Mouse (Mus musculus) intestine, embryonic 14.5 days (tissue): ENCODE data around the gene Tinf2. TPM values are rescaled to one million over a fixed set of nuclear protein-coding genes. Genes with fewer than 3 reads are reported as not detected.
A peak's percentile ranks its signal among the peaks of the same experiment; 100 is the strongest.

Source experiments
- ATAC-seq: fragments of 200-750 bp; cut with Nextera tagmentation; replicated peaks from 2 replicates; pipeline ENCODE4 v1.8.0; 2017; ENCODE audit warnings: low read depth, moderate number of reproducible peaks, moderate TSS enrichment, moderate library complexity; ENCODE audit not compliant: low FRiP score, low TSS enrichment
- DNase-seq: peaks from one replicate; pipeline ENCODE4 v3.0.0-alpha.2; 2018; ENCODE audit warnings: low spot score
- H3K27ac ChIP-seq: fragments of 300-500 bp; sonication (generic); 2 replicates; pipeline ENCODE4 v1.5.1; 2014; ENCODE audit warnings: low read depth, mild to moderate bottlenecking, control low read depth
- H3K27me3 ChIP-seq: fragments of 300-500 bp; sonication (generic); replicated peaks from 2 replicates; pipeline ENCODE4 v1.6.1; 2014; ENCODE audit warnings: low read length, control low read depth; ENCODE audit not compliant: control insufficient read depth, insufficient read depth
- H3K36me3 ChIP-seq: fragments of 300-500 bp; sonication (generic); 2 replicates; pipeline ENCODE4 v1.6.1; 2014; ENCODE audit warnings: low read length, control low read depth; ENCODE audit not compliant: control insufficient read depth, insufficient read depth
- H3K4me1 ChIP-seq: fragments of 300-500 bp; sonication (generic); replicated peaks from 2 replicates; pipeline ENCODE4 v1.6.1; 2014; ENCODE audit warnings: low read length, control low read depth, mixed read lengths; ENCODE audit not compliant: control insufficient read depth, insufficient read depth
- H3K4me2 ChIP-seq: fragments of 300-500 bp; sonication (generic); 2 replicates; pipeline ENCODE4 v1.6.1; 2014; ENCODE audit warnings: low read length
- H3K4me3 ChIP-seq: fragments of 300-500 bp; sonication (generic); 2 replicates; pipeline ENCODE4 v1.5.1; 2014; ENCODE audit warnings: low read depth, low read length, control low read depth, mixed read lengths
- H3K9ac ChIP-seq: fragments of 300-500 bp; sonication (generic); 2 replicates; pipeline ENCODE4 v1.6.1; 2014; ENCODE audit warnings: mild to moderate bottlenecking, low read length
- H3K9me3 ChIP-seq: fragments of 300-500 bp; sonication (generic); 2 replicates; pipeline ENCODE4 v1.6.1; 2016; ENCODE audit warnings: low read length, control low read depth; ENCODE audit not compliant: control insufficient read depth
- WGBS: fragments of 180-500 bp; shearing (Covaris S2); extraction: QIAGEN DNeasy Blood & Tissue Kit; methylation state at CpG from one replicate; pipeline ENCODE4 v1.1.7; 2014; 5-methylcytosine and 5-hydroxymethylcytosine counted together
- polyA plus RNA-seq: library from polyadenylated mRNA; unstranded; fragments of >200 nt; fragmentation: Nextera tagmentation; extraction: Ambion mirVana; gene quantifications from 2 replicates; pipeline ENCODE4 v1.2.1, GENCODE M21; 2014

The Tinf2 gene
- polyA plus RNA-seq, result 46.4 and 49.1 TPM in 2 replicates

DNA sequence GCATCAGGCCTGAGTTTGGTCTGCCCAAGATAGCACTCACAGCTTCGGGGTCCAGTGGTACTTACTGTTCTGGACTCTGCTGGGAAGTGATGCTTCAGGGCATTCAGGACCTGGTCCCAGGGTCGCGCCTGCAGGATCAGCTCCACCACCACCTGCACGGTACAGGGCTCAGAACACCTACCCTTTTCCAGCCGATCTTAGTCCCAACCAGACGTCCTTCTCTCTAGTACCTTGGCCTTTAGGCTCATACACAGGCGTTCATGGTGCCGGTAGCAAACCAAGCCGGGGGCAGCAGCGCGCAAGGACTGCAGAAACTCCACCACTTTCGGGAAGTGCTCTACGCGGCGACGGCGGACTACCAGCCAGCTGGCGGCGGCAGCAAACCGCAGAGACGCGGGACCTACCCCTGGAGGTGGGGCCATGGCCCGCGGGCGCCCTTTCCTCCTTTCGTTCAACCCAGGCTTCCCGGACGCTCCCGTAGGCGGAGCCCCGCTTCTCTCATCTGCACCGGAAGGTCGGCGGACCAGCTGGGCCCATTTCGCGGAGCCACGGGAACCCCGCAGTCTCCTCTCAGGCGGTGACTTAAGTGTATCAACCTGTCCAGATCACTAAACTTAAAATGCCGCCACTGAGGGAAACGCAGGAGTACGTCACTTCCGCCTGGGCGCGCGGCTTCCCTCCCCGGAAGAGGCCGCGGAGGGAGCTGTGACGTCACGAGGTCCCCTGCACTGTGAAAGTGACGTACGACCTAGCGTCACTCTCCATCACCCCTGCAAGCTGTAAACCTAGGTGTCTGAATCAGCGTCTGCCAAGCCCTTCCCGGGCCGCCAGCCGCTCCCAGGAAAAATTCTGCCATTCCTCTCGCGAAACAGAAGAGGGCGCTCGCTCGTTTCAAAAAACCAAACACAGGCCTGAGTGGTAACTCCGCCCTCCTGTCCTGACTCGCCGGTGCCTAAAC, at the start of gene Tinf2:
Tinf2 (minus strand) TSS at position 661 of the 958 bp plus-strand sequence.
- ATAC-seq (peak; percentile 98), DNase-seq (peak; percentile 98)
- Histone ChIP-seq H3K27me3 (no peaks in the 10 kb centered on the region), H3K36me3 (peaks cover 42% of the 10 kb centered on the region), H3K4me2 (peak within 1 kb of the TSS; percentile 62), H3K27ac (peak within 1 kb of the TSS; percentile 81), H3K4me1 (peaks cover 8% of the 10 kb centered on the region; the same call in 1 of the 2 replicates), H3K4me3 (peak within 1 kb of the TSS; percentile 76), H3K9me3 (no peaks in the 10 kb centered on the region), H3K9ac (peak within 1 kb of the TSS; percentile 63)
- under 1% methylated on average over 64 of the region's 66 CpGs for WGBS

DNA sequence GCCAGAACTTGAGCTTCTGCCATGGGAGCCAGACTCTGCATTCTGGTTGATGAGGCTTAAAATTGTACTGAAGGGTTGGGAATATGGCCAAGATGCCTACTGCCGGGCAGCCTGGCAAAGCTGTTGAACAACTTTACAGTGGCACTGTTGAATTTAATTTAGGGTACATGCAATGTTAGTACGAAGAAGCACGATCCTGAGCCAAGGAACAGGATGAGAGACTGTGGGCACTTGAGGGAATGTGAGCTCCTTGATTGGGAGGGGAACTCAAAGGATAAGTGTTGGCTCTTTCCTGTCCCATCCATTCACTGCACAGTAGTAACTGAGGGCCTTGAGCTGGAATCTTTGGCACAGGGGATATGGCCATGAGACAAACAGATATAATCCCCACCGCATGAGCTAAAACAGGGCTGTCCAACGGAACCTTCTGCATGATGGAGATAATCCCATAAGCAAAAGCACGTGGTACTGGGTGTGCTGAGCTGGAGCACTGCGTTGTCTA, 49.0 kb upstream of the Tinf2 start:
- H3K4me2 ChIP-seq, result no peak overlapping the region
- 83% methylated on average over 7 of the region's 7 CpGs for WGBS

DNA sequence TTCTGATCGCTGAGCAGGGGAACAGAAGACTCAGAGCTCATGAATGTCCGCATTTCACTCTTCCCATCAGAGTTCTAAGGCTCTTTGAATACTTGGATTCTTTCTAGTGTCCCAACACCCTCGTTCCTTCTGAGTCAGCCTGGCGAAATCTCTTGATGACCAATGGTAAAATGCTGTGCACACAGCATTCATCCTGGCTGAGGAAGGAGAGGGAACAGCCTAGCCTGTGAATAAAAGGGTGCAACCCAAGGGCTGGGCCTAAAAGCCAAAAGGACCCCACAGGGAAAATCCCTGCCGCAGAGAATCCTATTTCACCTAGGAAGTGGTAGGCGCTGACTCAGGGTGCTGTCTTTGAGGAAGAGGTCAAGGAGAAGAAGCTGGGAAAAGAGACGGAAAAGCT, 48.5 kb upstream of the Tinf2 start:
- no peaks in the 10 kb centered on the region for H3K4me1 ChIP-seq
- no peak overlapping the region for H3K9ac ChIP-seq
- no peaks in the 10 kb centered on the region for H3K9me3 ChIP-seq
- no peak overlapping the region for H3K4me3 ChIP-seq
- WGBS, result 83% methylated on average over 7 of the region's 7 CpGs
- H3K4me2 ChIP-seq, result no peak overlapping the region
- DNase-seq (no peak), ATAC-seq (no peak)
- no peak overlapping the region for H3K27ac ChIP-seq
- H3K27me3 ChIP-seq, result no peaks in the 10 kb centered on the region
- H3K36me3 ChIP-seq, result no peaks in the 10 kb centered on the region

More for the DNA sequence above, 49.0 kb upstream of the Tinf2 start:
- H3K27me3 ChIP-seq, result no peaks in the 10 kb centered on the region
- ATAC-seq (no peak), DNase-seq (no peak)
- H3K9me3 ChIP-seq, result no peaks in the 10 kb centered on the region
- no peak overlapping the region for H3K9ac ChIP-seq
- no peaks in the 10 kb centered on the region for H3K4me1 ChIP-seq
- no peaks in the 10 kb centered on the region for H3K36me3 ChIP-seq
- H3K27ac ChIP-seq, result no peak overlapping the region
- H3K4me3 ChIP-seq, result no peak overlapping the region

DNA sequence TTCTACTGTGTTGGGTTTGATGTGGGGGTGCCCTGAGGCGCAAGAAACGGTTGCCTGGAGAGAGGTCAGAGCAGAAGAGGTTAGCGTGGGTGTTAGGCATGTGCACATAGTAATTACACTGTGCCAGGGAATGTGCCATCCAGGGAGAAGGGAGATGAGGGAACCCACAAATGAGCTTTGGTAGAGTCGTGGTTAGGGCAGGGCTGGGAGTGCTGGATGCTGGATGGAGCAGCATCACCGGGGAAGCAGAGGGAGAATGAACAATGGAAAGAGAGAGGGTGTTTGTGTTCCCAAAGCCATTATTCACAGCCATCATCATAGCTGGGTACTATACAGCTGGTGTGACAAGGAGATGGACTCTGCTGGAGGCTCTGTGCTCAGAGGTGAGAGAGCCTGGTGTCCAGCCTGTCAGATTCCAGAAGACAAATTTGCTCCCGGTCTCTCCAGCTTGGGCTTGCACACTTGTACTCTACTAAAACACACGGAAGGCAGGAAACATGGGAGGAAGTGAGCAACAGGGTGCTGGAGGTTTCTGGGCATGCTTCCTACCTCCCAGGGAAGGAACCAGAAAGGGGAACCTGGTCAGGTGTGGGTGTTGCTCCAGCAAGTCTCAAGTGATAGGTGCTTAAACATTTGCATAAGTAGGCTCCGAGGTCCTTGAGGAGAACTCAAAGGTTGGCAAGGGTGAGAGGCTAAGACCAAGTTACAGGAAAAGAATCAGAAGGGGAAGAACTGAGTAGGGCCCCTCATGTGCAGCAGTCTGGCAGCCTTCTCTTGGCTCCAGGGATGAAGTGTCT, 46.5 kb upstream of the Tinf2 start:
- H3K27ac ChIP-seq, result no peak overlapping the region
- H3K36me3 ChIP-seq, result no peaks in the 10 kb centered on the region
- ATAC-seq (no peak), DNase-seq (no peak)
- no peak overlapping the region for H3K9ac ChIP-seq
- no peaks in the 10 kb centered on the region for H3K27me3 ChIP-seq
- WGBS, result 61% methylated on average over 8 of the region's 8 CpGs
- no peaks in the 10 kb centered on the region for H3K4me1 ChIP-seq
- no peak overlapping the region for H3K4me3 ChIP-seq
- H3K9me3 ChIP-seq, result no peaks in the 10 kb centered on the region
- no peak overlapping the region for H3K4me2 ChIP-seq

- H3K4me2 ChIP-seq, result no peak overlapping the region
- ATAC-seq (no peak), DNase-seq (no peak)
- no peak overlapping the region for H3K27ac ChIP-seq
- no peak overlapping the region for H3K9ac ChIP-seq
- H3K4me3 ChIP-seq, result no peak overlapping the region
- H3K9me3 ChIP-seq, result no peaks in the 10 kb centered on the region
- no peaks in the 10 kb centered on the region for H3K36me3 ChIP-seq
- peaks cover 3% of the 10 kb centered on the region; the same call in 1 of the 2 replicates for H3K4me1 ChIP-seq
- no peaks in the 10 kb centered on the region for H3K27me3 ChIP-seq
Observed at GRCm38 (mm10) chr14:55726261-55726660, 44.6 kb upstream of the Tinf2 start.

DNA sequence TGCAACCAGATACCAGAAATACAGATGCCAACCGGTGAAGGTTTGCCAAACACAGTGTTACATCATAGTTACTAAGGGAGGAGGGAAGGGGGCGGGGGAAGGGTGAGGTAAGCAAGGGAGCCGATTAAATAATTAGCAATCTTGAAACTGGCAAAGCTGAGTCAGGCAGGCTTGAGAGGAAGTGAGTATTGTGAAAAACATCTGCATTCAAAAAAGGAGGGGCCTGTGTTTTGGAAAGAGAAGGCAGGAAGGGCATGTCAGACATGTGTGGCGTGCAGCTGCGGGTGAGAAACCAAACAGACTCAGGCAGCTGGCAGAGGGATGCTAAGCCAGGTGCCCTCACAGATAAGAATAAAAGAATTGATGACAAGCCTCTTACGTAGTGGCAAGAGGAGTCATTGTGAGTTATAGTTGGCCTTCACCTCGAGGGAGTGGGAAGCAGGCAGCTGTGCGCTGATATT, 42.8 kb upstream of the Tinf2 start:
- Histone ChIP-seq H3K36me3 (peaks cover 1% of the 10 kb centered on the region; the same call in 1 of the 2 replicates), H3K4me1 (peaks cover 3% of the 10 kb centered on the region; the same call in 1 of the 2 replicates), H3K9me3 (no peaks in the 10 kb centered on the region), H3K9ac (no peak overlapping the region), H3K4me2 (no peak overlapping the region), H3K4me3 (no peak overlapping the region), H3K27me3 (no peaks in the 10 kb centered on the region), H3K27ac (no peak overlapping the region)
- WGBS, result 58% methylated on average over 8 of the region's 8 CpGs
- DNase-seq (no peak), ATAC-seq (no peak)

- 95% methylated on average over 7 of the region's 7 CpGs for WGBS
- H3K9me3 ChIP-seq, result no peaks in the 10 kb centered on the region
- DNase-seq (no peak), ATAC-seq (no peak)
- H3K4me1 ChIP-seq, result peaks cover 3% of the 10 kb centered on the region; the same call in 1 of the 2 replicates
- no peaks in the 10 kb centered on the region for H3K27me3 ChIP-seq
- no peak overlapping the region for H3K4me2 ChIP-seq
- H3K27ac ChIP-seq, result no peak overlapping the region
- no peak overlapping the region for H3K4me3 ChIP-seq
- H3K36me3 ChIP-seq, result peaks cover 11% of the 10 kb centered on the region
- H3K9ac ChIP-seq, result no peak overlapping the region
Observed at GRCm38 (mm10) chr14:55723433-55723832, 41.8 kb upstream of the Tinf2 start.

DNA sequence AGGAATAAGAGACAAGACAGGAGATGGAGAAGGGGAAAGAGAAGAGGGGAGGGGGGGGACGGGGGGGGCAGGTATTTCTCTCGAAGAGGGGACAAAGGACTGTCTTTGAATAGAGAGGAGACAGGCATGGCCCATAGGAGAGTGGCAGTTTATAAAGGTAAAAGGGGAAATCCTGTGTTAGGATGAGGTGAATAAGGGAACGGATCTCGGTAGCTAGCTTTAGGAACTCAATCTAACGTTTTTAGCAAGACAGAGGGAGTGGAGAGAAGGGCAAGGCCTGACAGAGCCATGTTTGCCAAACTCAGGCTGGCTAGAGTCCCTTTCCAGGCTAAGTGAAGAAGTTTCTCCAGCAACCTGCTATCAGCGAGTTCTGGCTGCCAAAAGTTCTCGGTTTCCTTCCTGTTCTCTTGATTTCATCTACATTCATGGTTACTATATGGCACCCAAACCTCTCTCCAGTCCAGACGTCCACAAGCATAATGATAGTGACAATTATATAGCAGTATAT, 40.9 kb upstream of the Tinf2 start:
- WGBS, result 49% methylated on average over 8 of the region's 8 CpGs
- peak overlapping the region; percentile 73; the same call in 1 of the 2 replicates for H3K9ac ChIP-seq
- peak overlapping the region; percentile 74 for H3K27ac ChIP-seq

More for the DNA sequence above, 40.9 kb upstream of the Tinf2 start:
- Histone ChIP-seq H3K4me3 (peak overlapping the region; percentile 83), H3K9me3 (no peaks in the 10 kb centered on the region), H3K36me3 (peaks cover 21% of the 10 kb centered on the region), H3K4me2 (peak overlapping the region; percentile 61), H3K4me1 (peaks cover 3% of the 10 kb centered on the region; the same call in 1 of the 2 replicates), H3K27me3 (no peaks in the 10 kb centered on the region)
- DNase-seq (no peak), ATAC-seq (peak; percentile 1; the same call in 1 of the 2 replicates)
